Mouse (Mus musculus) lung, postnatal 0 days (tissue): Measurements from ENCODE around the gene A530016L24Rik. TPM values are rescaled to one million over a fixed set of nuclear protein-coding genes. Genes with fewer than 3 reads are reported as not detected.

Experiments
- ATAC-seq: fragments of 200-750 bp; cut with Nextera tagmentation; 2 replicates; pipeline ENCODE4 v1.8.0; 2017; ENCODE audit warnings: moderate library complexity
- DNase-seq: peaks from one replicate; pipeline ENCODE4 v3.0.0-alpha.2; 2016; ENCODE audit warnings: low spot score
- H3K27ac ChIP-seq: fragments of 300-500 bp; sonication (generic); 2 replicates; pipeline ENCODE4 v1.5.1; 2014; ENCODE audit warnings: antibody characterized with exemption, mild to moderate bottlenecking, low read length, mixed read lengths
- H3K27me3 ChIP-seq: fragments of 300-500 bp; sonication (generic); replicated peaks from 2 replicates; pipeline ENCODE4 v1.6.1; 2014; ENCODE audit warnings: low read length, mixed read lengths; ENCODE audit not compliant: insufficient read depth
- H3K36me3 ChIP-seq: fragments of 300-500 bp; sonication (generic); 2 replicates; pipeline ENCODE4 v1.6.1; 2014; ENCODE audit warnings: low read length, mixed read lengths; ENCODE audit not compliant: insufficient read depth
- H3K4me1 ChIP-seq: fragments of 300-500 bp; sonication (generic); 2 replicates; pipeline ENCODE4 v1.6.1; 2014; ENCODE audit warnings: antibody characterized with exemption, low read depth, low read length, mixed read lengths; ENCODE audit not compliant: insufficient read depth
- H3K4me2 ChIP-seq: fragments of 300-500 bp; sonication (generic); replicated peaks from 2 replicates; pipeline ENCODE4 v1.6.1; 2014; ENCODE audit warnings: low read depth, mild to moderate bottlenecking, low read length, moderate library complexity, mixed read lengths
- H3K4me3 ChIP-seq: fragments of 300-500 bp; sonication (generic); 2 replicates; pipeline ENCODE4 v1.5.1; 2014; ENCODE audit warnings: low read depth, low read length
- H3K9ac ChIP-seq: fragments of 300-500 bp; sonication (generic); replicated peaks from 2 replicates; pipeline ENCODE4 v1.6.1; 2014; ENCODE audit warnings: low read depth, mild to moderate bottlenecking
- H3K9me3 ChIP-seq: fragments of 300-500 bp; sonication (generic); 2 replicates; pipeline ENCODE4 v1.6.1; 2016; ENCODE audit warnings: low read length, mixed read lengths
- CTCF ChIP-seq: IDR thresholded peaks from 2 replicates; pipeline ENCODE4 v1.5.1; 2016; ENCODE audit warnings: antibody characterized with exemption, mild to moderate bottlenecking
- EP300 ChIP-seq: IDR thresholded peaks from 2 replicates; pipeline ENCODE4 v1.6.1; 2016; ENCODE audit warnings: antibody characterized with exemption, mild to moderate bottlenecking, control low read depth
- WGBS: fragments of 180-500 bp; shearing (Covaris S2); extraction: QIAGEN DNeasy Blood & Tissue Kit; methylation state at CpG from one replicate; pipeline ENCODE4 v1.1.7; 2014; 5-methylcytosine and 5-hydroxymethylcytosine counted together
- polyA plus RNA-seq: library from polyadenylated mRNA; unstranded; fragments of >200 nt; fragmentation: Nextera tagmentation; extraction: Ambion mirVana; gene quantifications from 2 replicates; pipeline ENCODE4 v1.2.1, GENCODE M21; 2015

The A530016L24Rik gene
- polyA plus RNA-seq, 1 experiment from 2014 or later: 0.04 TPM

GRCm38 (mm10) chr12:112451826-112452225 lies 37.4 kb upstream of the A530016L24Rik start:
- Histone ChIP-seq H3K9ac (no peak overlapping the region), H3K4me3 (no peak overlapping the region), H3K4me2 (no peak overlapping the region), H3K27me3 (no peaks in the 10 kb centered on the region), H3K36me3 (no peaks in the 10 kb centered on the region), H3K27ac (no peak overlapping the region), H3K4me1 (0 out of 2 replicates have a peak, but pooled peaks cover 4% of the 10 kb centered on the region), H3K9me3 (no peaks in the 10 kb centered on the region)
- no peak for ATAC-seq
- no peak for DNase-seq
- TF ChIP-seq CTCF (no peak), EP300 (no peak)
- 87% methylated on average over 9 of the region's 9 CpGs for WGBS

GRCm38 (mm10) chr12:112456144-112456713 lies 33.0 kb upstream of the A530016L24Rik start:
- Histone ChIP-seq H3K4me2 (no peak overlapping the region), H3K9me3 (no peaks in the 10 kb centered on the region), H3K27me3 (no peaks in the 10 kb centered on the region), H3K27ac (0 out of 2 replicates have a peak overlapping the region, but pooled peaks have one; percentile 22), H3K4me3 (no peak overlapping the region), H3K4me1 (no peaks in the 10 kb centered on the region), H3K9ac (no peak overlapping the region), H3K36me3 (no peaks in the 10 kb centered on the region)
- WGBS: 49% methylated on average over 6 of the region's 6 CpGs
- TF ChIP-seq EP300 (peak; percentile 25; the same call in 1 of the 2 replicates), CTCF (no peak)
- DNase-seq (peak; percentile 36), ATAC-seq (peak; percentile 63)

GRCm38 (mm10) chr12:112457839-112458238 lies 31.4 kb upstream of the A530016L24Rik start:
- no peak for TF ChIP-seq EP300
- TF ChIP-seq CTCF: no peak
- 50% methylated on average over 4 of the region's 4 CpGs for WGBS
- DNase-seq: peak; percentile 19

GRCm38 (mm10) chr12:112462423-112462822 lies 26.8 kb upstream of the A530016L24Rik start:
- Histone ChIP-seq H3K27ac (no peak overlapping the region), H3K9me3 (no peaks in the 10 kb centered on the region), H3K4me1 (no peaks in the 10 kb centered on the region), H3K4me2 (no peak overlapping the region), H3K36me3 (no peaks in the 10 kb centered on the region), H3K9ac (no peak overlapping the region), H3K27me3 (no peaks in the 10 kb centered on the region), H3K4me3 (no peak overlapping the region)
- TF ChIP-seq EP300: no peak
- ATAC-seq (no peak), DNase-seq (no peak)
- 71% methylated on average over 12 of the region's 12 CpGs for WGBS

More at GRCm38 (mm10) chr12:112457839-112458238, 31.4 kb upstream of the A530016L24Rik start:
- Histone ChIP-seq H3K27ac (no peak overlapping the region), H3K9me3 (no peaks in the 10 kb centered on the region), H3K4me1 (no peaks in the 10 kb centered on the region), H3K9ac (no peak overlapping the region), H3K4me3 (no peak overlapping the region), H3K36me3 (no peaks in the 10 kb centered on the region), H3K4me2 (no peak overlapping the region), H3K27me3 (no peaks in the 10 kb centered on the region)
- ATAC-seq: peak; percentile 56

GRCm38 (mm10) chr12:112463209-112463608 lies 26.0 kb upstream of the A530016L24Rik start:
- TF ChIP-seq CTCF (peak; percentile 21; the same call in 1 of the 2 replicates), EP300 (no peak)
- no peaks in the 10 kb centered on the region for H3K4me1 ChIP-seq
- H3K36me3 ChIP-seq: no peaks in the 10 kb centered on the region
- no peak for DNase-seq
- WGBS: 67% methylated on average over 4 of the region's 4 CpGs
- no peak overlapping the region for H3K4me3 ChIP-seq
- no peak overlapping the region for H3K27ac ChIP-seq
- H3K4me2 ChIP-seq: no peak overlapping the region
- no peak for ATAC-seq
- H3K9ac ChIP-seq: no peak overlapping the region
- no peaks in the 10 kb centered on the region for H3K27me3 ChIP-seq
- no peaks in the 10 kb centered on the region for H3K9me3 ChIP-seq

GRCm38 (mm10) chr12:112463750-112464444 lies 25.4 kb upstream of the A530016L24Rik start:
- no peak overlapping the region for H3K4me3 ChIP-seq
- H3K36me3 ChIP-seq: no peaks in the 10 kb centered on the region
- DNase-seq: no peak
- H3K9ac ChIP-seq: no peak overlapping the region
- no peaks in the 10 kb centered on the region for H3K4me1 ChIP-seq
- H3K4me2 ChIP-seq: no peak overlapping the region
- TF ChIP-seq EP300 (no peak), CTCF (no peak)
- ATAC-seq: no peak
- 61% methylated on average over 3 of the region's 3 CpGs for whole genome bisulfite sequencing
- no peaks in the 10 kb centered on the region for H3K27me3 ChIP-seq
- H3K27ac ChIP-seq: no peak overlapping the region
- no peaks in the 10 kb centered on the region for H3K9me3 ChIP-seq
